14 mouse cellular contexts compared by ENCODE assay signal in the genomic region with DNA sequence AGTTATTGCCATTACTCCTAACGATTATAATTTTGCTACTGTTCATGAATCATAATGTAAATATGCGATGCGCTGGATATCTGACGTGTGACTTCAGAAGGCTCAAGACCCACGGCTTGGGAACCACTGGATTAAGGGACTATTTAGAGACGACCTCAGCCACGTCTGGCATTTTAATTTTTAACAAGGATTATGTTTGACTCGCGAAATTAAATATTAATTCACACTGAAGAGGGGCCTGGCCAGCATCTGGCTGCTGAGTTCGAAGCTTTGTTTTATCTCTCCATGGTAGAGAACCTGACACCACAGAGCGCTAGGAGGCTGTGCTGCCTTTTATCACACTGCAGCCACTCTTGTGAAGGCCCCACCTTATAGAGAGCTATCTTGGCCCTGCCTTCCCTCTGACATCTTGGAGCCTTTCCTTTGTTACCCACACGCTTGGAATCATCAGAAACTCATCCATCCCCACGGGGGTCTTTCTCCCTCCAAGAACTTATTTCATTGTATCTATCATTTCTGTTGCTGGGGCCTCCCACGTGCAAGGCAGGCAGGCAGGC. TPM values are rescaled to one million over a fixed set of nuclear protein-coding genes. Genes with fewer than 3 reads are reported as not detected.
DNase-seq lines count a peak whose midpoint lies in the region; ATAC-seq lines count a peak whose summit lies in the region.
"Had no signal": no experiment of that assay in that cellular context is flagged by ENCODE, and none has a peak within 500 bp of the region (broad histone marks: within the 10 kb centered on the region; RNA-seq: fewer than 3 reads in every experiment).

No protein-coding gene starts in this region.

- no peak overlapping the region for H3K9ac ChIP-seq in kidney, embryonic 15.5 days
- H3K9ac ChIP-seq: hindbrain, embryonic 14.5 days; limb, embryonic 13.5 days had no signal

- 80% methylated on average over 14 of the region's 14 CpGs for WGBS in kidney, embryonic 15.5 days

- no peak overlapping the region for H3K27ac ChIP-seq in kidney, embryonic 15.5 days
- H3K27ac ChIP-seq: hindbrain, embryonic 14.5 days; limb, embryonic 13.5 days had no signal

- no peak for ATAC-seq in kidney, embryonic 15.5 days (replicated peaks; ENCODE audit: low FRiP score)
- ATAC-seq in erythroblast, adult 5-6 weeks (replicated peaks; ENCODE audit: low FRiP score, poor library complexity, severe bottlenecking), result peak; percentile 73
- ATAC-seq in megakaryocyte progenitor cell, adult 5-6 weeks (replicated peaks; ENCODE audit: poor library complexity), result peak; percentile 71
- no peak for ATAC-seq in granulocyte monocyte progenitor cell, adult 5-6 weeks (replicated peaks; ENCODE audit: poor library complexity, severe bottlenecking)

- no peak overlapping the region for H3K4me2 ChIP-seq in kidney, embryonic 15.5 days
- H3K4me2 ChIP-seq: hindbrain, embryonic 14.5 days; limb, embryonic 13.5 days had no signal

- DNase-seq in kidney, adult 9 months, result peak; percentile 80
- DNase-seq in c-Kit-negative CD71-positive TER-119-positive erythroid progenitor cells, embryonic 14.5 days (ENCODE audit: low read depth, low spot score), result peak; percentile 76
- DNase-seq in retina, postnatal 1 day, result no peak
- DNase-seq: adrenal gland, adult 8-10 months; lung, postnatal 4 days; right cerebral cortex, postnatal 25 days had no signal

- no peaks in the 10 kb centered on the region for H3K27me3 ChIP-seq in kidney, embryonic 15.5 days
- H3K27me3 ChIP-seq: CH12.LX; limb, embryonic 13.5 days had no signal

- peaks cover 20% of the 10 kb centered on the region for H3K4me1 ChIP-seq in kidney, embryonic 15.5 days

- no peak overlapping the region for H3K4me3 ChIP-seq in kidney, embryonic 15.5 days (replicated peaks)
- H3K4me3 ChIP-seq: limb, embryonic 13.5 days had no signal

- H3K36me3 ChIP-seq in kidney, embryonic 15.5 days, result no peaks in the 10 kb centered on the region

- no peaks in the 10 kb centered on the region for H3K9me3 ChIP-seq in kidney, embryonic 15.5 days (replicated peaks)
- H3K9me3 ChIP-seq: limb, embryonic 13.5 days had no signal

RNA-seq across cellular contexts. Expression of a gene that starts 24.9 kb away (rescaled TPM):
- 15.3 and 19.2 TPM in 2 replicates for polyA plus RNA-seq in kidney, embryonic 15.5 days (2015; fragmentation: Nextera tagmentation; extraction: Ambion mirVana)
- total RNA-seq in erythroblast, adult 5-6 weeks (2015; ENCODE audit: low replicate concordance), result 14.4 and 28.6 TPM in 2 replicates
- total RNA-seq in erythroblast, adult 5-6 weeks (2017; ENCODE audit: low replicate concordance), result 25.6 and 61.1 TPM in 2 replicates
- total RNA-seq in megakaryocyte progenitor cell, adult 5-6 weeks (2015), result 0.42 and 1.4 TPM in 2 replicates
- 1.4 and 1.6 TPM in 2 replicates for total RNA-seq in megakaryocyte progenitor cell, adult 5-6 weeks (2017)
- total RNA-seq in granulocyte monocyte progenitor cell, adult 5-6 weeks (2014; fragmentation: Nextera tagmentation), result 1.8 and 3.1 TPM in 2 replicates
- 1.6 and 2.3 TPM in 2 replicates for total RNA-seq in granulocyte monocyte progenitor cell, adult 5-6 weeks (2017)

RNA-seq across cellular contexts. Expression of a gene that starts 39.3 kb away (rescaled TPM):
- 3.0 and 3.6 TPM in 2 replicates for polyA plus RNA-seq in kidney, embryonic 15.5 days (2015; fragmentation: Nextera tagmentation; extraction: Ambion mirVana)
- total RNA-seq in erythroblast, adult 5-6 weeks (2015; ENCODE audit: low replicate concordance), result 1.5 and 2.1 TPM in 2 replicates
- 0.70 and 2.1 TPM in 2 replicates for total RNA-seq in erythroblast, adult 5-6 weeks (2017; ENCODE audit: low replicate concordance)
- 0.42 and 1.0 TPM in 2 replicates for total RNA-seq in megakaryocyte progenitor cell, adult 5-6 weeks (2015)
- total RNA-seq in megakaryocyte progenitor cell, adult 5-6 weeks (2017), result 0.54 and 1.1 TPM in 2 replicates
- total RNA-seq in granulocyte monocyte progenitor cell, adult 5-6 weeks (2014; fragmentation: Nextera tagmentation), result 1.5 TPM in 1 of 2 replicates, not detected in the other
- total RNA-seq in granulocyte monocyte progenitor cell, adult 5-6 weeks (2017), result 0.26 and 1.6 TPM in 2 replicates

RNA-seq across cellular contexts. Expression of a gene that starts 46.3 kb away (rescaled TPM):
- 0.26 TPM in 1 of 2 replicates, not detected in the other for polyA plus RNA-seq in kidney, embryonic 15.5 days (2015; fragmentation: Nextera tagmentation; extraction: Ambion mirVana)
- total RNA-seq in erythroblast, adult 5-6 weeks (2015; ENCODE audit: low replicate concordance), result not detected in 2 replicates
- total RNA-seq in erythroblast, adult 5-6 weeks (2017; ENCODE audit: low replicate concordance), result not detected in 2 replicates
- not detected in 2 replicates for total RNA-seq in megakaryocyte progenitor cell, adult 5-6 weeks (2015)
- not detected in 2 replicates for total RNA-seq in megakaryocyte progenitor cell, adult 5-6 weeks (2017)
- 0.58 TPM in 1 of 2 replicates, not detected in the other for total RNA-seq in granulocyte monocyte progenitor cell, adult 5-6 weeks (2014; fragmentation: Nextera tagmentation)
- total RNA-seq in granulocyte monocyte progenitor cell, adult 5-6 weeks (2017), result not detected in 2 replicates
- total RNA-seq: adrenal gland, adult 8-10 months; CH12.LX; monocyte, adult 5-6 weeks had no signal
- polyA plus RNA-seq: limb, embryonic 13.5 days had no signal

RNA-seq across cellular contexts. Expression of a gene that starts 48.8 kb away (rescaled TPM):
- 11.0 and 11.1 TPM in 2 replicates for polyA plus RNA-seq in kidney, embryonic 15.5 days (2015; fragmentation: Nextera tagmentation; extraction: Ambion mirVana)
- total RNA-seq in erythroblast, adult 5-6 weeks (2015; ENCODE audit: low replicate concordance), result 15.6 and 19.2 TPM in 2 replicates
- total RNA-seq in erythroblast, adult 5-6 weeks (2017; ENCODE audit: low replicate concordance), result 5.5 and 7.7 TPM in 2 replicates
- 27.5 and 28.3 TPM in 2 replicates for total RNA-seq in megakaryocyte progenitor cell, adult 5-6 weeks (2015)
- total RNA-seq in megakaryocyte progenitor cell, adult 5-6 weeks (2017), result 1.9 and 3.1 TPM in 2 replicates
- 29.5 and 37.5 TPM in 2 replicates for total RNA-seq in granulocyte monocyte progenitor cell, adult 5-6 weeks (2014; fragmentation: Nextera tagmentation)
- total RNA-seq in granulocyte monocyte progenitor cell, adult 5-6 weeks (2017), result 1.2 TPM in 2 replicates

Comparison
In these comparisons a context has a peak if more than half of its experiments do, and no peak if none do; other contexts are left out.
1. ATAC-seq: peak in erythroblast, adult 5-6 weeks (single experiment) and megakaryocyte progenitor cell, adult 5-6 weeks (single experiment); none in kidney, embryonic 15.5 days (single experiment) and granulocyte monocyte progenitor cell, adult 5-6 weeks (single experiment).